Mouse (Mus musculus) limb, embryonic 14.5 days (tissue): ENCODE results near the gene Art4. TPM values are rescaled to one million over a fixed set of nuclear protein-coding genes. Genes with fewer than 3 reads are reported as not detected.

Source experiments
- ATAC-seq: fragments of 200-750 bp; cut with Nextera tagmentation; 2 replicates; pipeline ENCODE4 v1.8.0; 2017; ENCODE audit warnings: low read depth, moderate number of reproducible peaks, moderate TSS enrichment; ENCODE audit not compliant: low FRiP score
- DNase-seq: peaks from one replicate; pipeline ENCODE4 v3.0.0-alpha.2; 2015; ENCODE audit warnings: low spot score
- H3K27ac ChIP-seq: fragments of 300-500 bp; sonication (generic); replicated peaks from 2 replicates; pipeline ENCODE4 v1.5.1; 2014; ENCODE audit warnings: low read depth, mild to moderate bottlenecking, low read length, moderate library complexity, mixed read lengths
- H3K27me3 ChIP-seq: fragments of 300-500 bp; sonication (generic); 2 replicates; pipeline ENCODE4 v1.6.1; 2014; ENCODE audit warnings: low read length, mixed read lengths; ENCODE audit not compliant: control insufficient read depth, insufficient read depth
- H3K36me3 ChIP-seq: fragments of 300-500 bp; sonication (generic); 2 replicates; pipeline ENCODE4 v1.6.1; 2014; ENCODE audit warnings: mild to moderate bottlenecking, low read length, moderate library complexity, mixed read lengths; ENCODE audit not compliant: control insufficient read depth, insufficient read depth
- H3K4me1 ChIP-seq: fragments of 300-500 bp; sonication (generic); 2 replicates; pipeline ENCODE4 v1.6.1; 2014; ENCODE audit warnings: antibody characterized with exemption, low read length, mixed read lengths; ENCODE audit not compliant: control insufficient read depth, insufficient read depth
- H3K4me2 ChIP-seq: fragments of 300-500 bp; sonication (generic); replicated peaks from 2 replicates; pipeline ENCODE4 v1.6.1; 2014; ENCODE audit warnings: low read depth, mild to moderate bottlenecking, low read length, moderate library complexity; ENCODE audit not compliant: severe bottlenecking
- H3K4me3 ChIP-seq: fragments of 300-500 bp; sonication (generic); replicated peaks from 2 replicates; pipeline ENCODE4 v1.5.1; 2014; ENCODE audit warnings: low read length
- H3K9ac ChIP-seq: fragments of 300-500 bp; sonication (generic); 2 replicates; pipeline ENCODE4 v1.6.1; 2014; ENCODE audit warnings: mild to moderate bottlenecking, low read depth, low read length, moderate library complexity; ENCODE audit not compliant: severe bottlenecking
- H3K9me3 ChIP-seq: fragments of 300-500 bp; sonication (generic); 2 replicates; pipeline ENCODE4 v1.6.1; 2016; ENCODE audit warnings: low read length; ENCODE audit not compliant: control insufficient read depth
- POLR2A ChIP-seq: fragments of 200-500 bp; IDR thresholded peaks from 2 replicates; pipeline ENCODE4 v1.8.0; 2012; ENCODE audit warnings: inconsistent platforms, mild to moderate bottlenecking, moderate library complexity, borderline replicate concordance; ENCODE audit not compliant: insufficient read depth, insufficient read length; ENCODE audit errors: extremely low read depth
- WGBS: fragments of 180-500 bp; shearing (Covaris S2); extraction: QIAGEN DNeasy Blood & Tissue Kit; methylation state at CpG from one replicate; pipeline ENCODE4 v1.1.7; 2014; 5-methylcytosine and 5-hydroxymethylcytosine counted together
- polyA plus RNA-seq, 2 experiments: library from polyadenylated mRNA; depleted of rRNA in 1 of 2; stranded (reverse) in 1 of 2; unstranded in 1 of 2; fragments of >200 nt; fragmentation: Nextera tagmentation in 1 of 2; extraction: Ambion mirVana in 1 of 2; gene quantifications; 2 replicates each; pipeline versions ENCODE4 v1.2.1 to v1.2.3; 2012 to 2014

The Art4 gene
- polyA plus RNA-seq, 2 experiments = 2.6 to 3.1 TPM

DNA sequence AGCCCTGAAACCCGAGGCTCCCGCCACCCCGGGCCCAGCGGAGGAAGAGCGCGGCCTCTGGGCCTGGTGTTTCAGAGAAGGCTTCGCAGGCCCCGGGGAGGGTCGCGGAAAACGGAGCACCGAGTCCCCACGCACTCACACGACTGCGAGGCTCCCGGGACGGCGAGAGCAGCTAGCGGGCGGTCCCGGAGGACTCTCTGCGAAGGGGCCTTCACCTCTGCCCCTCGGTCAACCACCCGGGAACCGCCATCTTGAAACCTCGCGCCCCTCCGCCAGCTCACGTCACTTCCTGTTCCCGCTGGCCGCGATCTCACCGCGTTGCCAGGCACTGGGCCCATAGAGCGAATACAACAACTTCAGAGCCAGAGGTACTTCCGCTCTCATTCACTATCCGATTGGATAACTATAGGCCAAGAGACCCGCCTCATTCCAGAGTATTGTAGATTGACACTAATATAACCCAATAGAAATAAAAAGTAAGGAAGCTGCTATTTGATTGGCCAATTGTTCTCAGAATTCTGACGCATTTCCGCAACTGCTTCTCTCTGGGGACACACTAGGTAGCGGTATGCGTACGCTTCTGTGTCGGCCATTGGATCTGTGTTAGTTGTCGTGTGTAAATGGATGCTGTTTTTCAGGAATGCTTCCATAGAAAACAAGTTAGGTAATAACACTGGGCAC lies 29.5 kb downstream of the Art4 start, which contains the start of gene Wbp11:
Gene Wbp11, minus strand, starts transcription at position 353 of the 681 bp plus-strand sequence.
- under 1% methylated on average over 40 of the region's 45 CpGs for WGBS
- ATAC-seq (peak; percentile 100), DNase-seq (peak; percentile 99)
- peak; percentile 91; the same call in 1 of the 2 replicates for TF ChIP-seq POLR2A
- H3K9ac ChIP-seq = peak within 1 kb of the TSS; percentile 99
- no peaks in the 10 kb centered on the region for H3K9me3 ChIP-seq
- no peaks in the 10 kb centered on the region for H3K27me3 ChIP-seq
- peak within 1 kb of the TSS; percentile 61 for H3K4me2 ChIP-seq
- H3K27ac ChIP-seq = peak within 1 kb of the TSS; percentile 82
- 0 out of 2 replicates have a peak, but pooled peaks cover 3% of the 10 kb centered on the region for H3K4me1 ChIP-seq
- H3K4me3 ChIP-seq = peak within 1 kb of the TSS; percentile 100
- H3K36me3 ChIP-seq = peaks cover 23% of the 10 kb centered on the region

DNA sequence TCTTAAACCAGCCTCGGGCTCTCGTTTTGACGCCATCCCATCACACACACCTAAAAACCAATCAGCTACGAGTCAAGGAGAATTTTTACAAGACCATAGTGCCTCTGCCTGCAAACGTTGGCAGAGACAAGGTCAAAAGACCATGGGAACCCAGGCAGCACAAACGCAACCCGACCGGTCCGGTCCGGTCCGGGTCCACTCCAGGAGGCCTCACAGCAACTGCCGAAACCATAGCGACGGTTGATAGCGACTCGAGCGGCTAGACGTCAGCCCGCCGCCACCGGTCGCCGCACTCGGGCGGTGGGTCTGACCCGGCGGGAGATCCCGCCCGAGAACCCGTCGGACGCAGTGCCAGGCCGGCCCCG lies 30.0 kb downstream of the Art4 start, which contains the start of gene BC049715:
Gene BC049715, plus strand, starts transcription at position 111 of the 365 bp plus-strand sequence.
- H3K4me3 ChIP-seq = peak within 1 kb of the TSS; percentile 100
- under 1% methylated on average over 33 of the region's 34 CpGs for WGBS

DNA sequence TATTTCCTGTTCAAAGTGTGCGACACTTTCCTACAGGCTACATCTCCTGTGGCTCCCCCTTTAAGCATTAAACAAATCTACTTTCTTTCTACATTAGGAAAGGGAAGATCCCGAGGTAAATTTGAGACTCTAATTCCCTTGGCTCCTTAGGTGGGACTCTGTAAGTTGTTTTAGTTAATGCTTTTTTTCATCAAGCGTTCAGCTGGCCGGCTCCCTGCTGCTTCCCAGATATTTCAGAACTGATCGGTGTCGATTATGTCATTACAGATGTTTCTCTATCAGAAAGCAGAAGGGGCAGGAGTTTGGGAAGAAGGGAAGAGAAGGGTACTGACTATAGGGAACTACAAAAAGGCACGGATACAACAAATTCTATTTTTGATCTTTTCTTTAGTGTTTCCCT lies 30.4 kb downstream of the Art4 start:
- DNase-seq (no peak), ATAC-seq (no peak)
- Histone ChIP-seq H3K27ac (no peak overlapping the region), H3K9me3 (no peaks in the 10 kb centered on the region), H3K4me2 (peak overlapping the region; percentile 61), H3K4me1 (0 out of 2 replicates have a peak, but pooled peaks cover 3% of the 10 kb centered on the region), H3K27me3 (no peaks in the 10 kb centered on the region), H3K9ac (peak overlapping the region; percentile 99), H3K4me3 (peak overlapping the region; percentile 100), H3K36me3 (peaks cover 31% of the 10 kb centered on the region)
- no peak for TF ChIP-seq POLR2A
- 12% methylated on average over 7 of the region's 7 CpGs for WGBS

More for the DNA sequence above, 30.0 kb downstream of the Art4 start, which contains the start of gene BC049715:
- Histone ChIP-seq H3K9me3 (no peaks in the 10 kb centered on the region), H3K4me1 (0 out of 2 replicates have a peak, but pooled peaks cover 3% of the 10 kb centered on the region), H3K27me3 (no peaks in the 10 kb centered on the region), H3K36me3 (peaks cover 28% of the 10 kb centered on the region), H3K9ac (peak within 1 kb of the TSS; percentile 99), H3K27ac (peak within 1 kb of the TSS; percentile 82), H3K4me2 (peak within 1 kb of the TSS; percentile 61)
- ATAC-seq (no peak), DNase-seq (no peak)
- TF ChIP-seq POLR2A = no peak

DNA sequence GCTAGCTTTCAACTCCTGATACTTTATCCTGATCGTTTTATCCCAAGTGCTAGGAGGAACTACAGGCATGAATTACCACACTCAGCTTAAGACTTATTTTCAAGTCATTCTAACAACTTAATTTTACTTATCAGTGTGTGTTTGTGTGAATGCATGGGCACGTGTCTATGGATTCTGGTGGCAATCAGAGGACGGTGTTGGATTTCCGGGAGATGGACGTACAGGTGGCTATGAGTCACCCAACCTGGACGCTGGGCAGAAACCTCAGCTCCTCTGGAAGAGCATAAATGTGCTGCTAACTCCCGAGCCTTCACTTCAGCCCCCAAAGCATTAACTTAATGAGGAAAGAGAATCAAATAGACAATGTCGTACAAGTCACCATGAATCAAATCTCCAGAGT lies 32.5 kb downstream of the Art4 start:
- H3K27ac ChIP-seq = no peak overlapping the region
- DNase-seq (no peak), ATAC-seq (no peak)
- no peak overlapping the region for H3K9ac ChIP-seq
- no peak overlapping the region for H3K4me2 ChIP-seq
- 0 out of 2 replicates have a peak, but pooled peaks cover 3% of the 10 kb centered on the region for H3K4me1 ChIP-seq
- H3K36me3 ChIP-seq = peaks cover 52% of the 10 kb centered on the region
- H3K4me3 ChIP-seq = no peak overlapping the region
- H3K27me3 ChIP-seq = no peaks in the 10 kb centered on the region
- no peaks in the 10 kb centered on the region for H3K9me3 ChIP-seq
- 92% methylated on average over 8 of the region's 8 CpGs for WGBS
- no peak for TF ChIP-seq POLR2A

DNA sequence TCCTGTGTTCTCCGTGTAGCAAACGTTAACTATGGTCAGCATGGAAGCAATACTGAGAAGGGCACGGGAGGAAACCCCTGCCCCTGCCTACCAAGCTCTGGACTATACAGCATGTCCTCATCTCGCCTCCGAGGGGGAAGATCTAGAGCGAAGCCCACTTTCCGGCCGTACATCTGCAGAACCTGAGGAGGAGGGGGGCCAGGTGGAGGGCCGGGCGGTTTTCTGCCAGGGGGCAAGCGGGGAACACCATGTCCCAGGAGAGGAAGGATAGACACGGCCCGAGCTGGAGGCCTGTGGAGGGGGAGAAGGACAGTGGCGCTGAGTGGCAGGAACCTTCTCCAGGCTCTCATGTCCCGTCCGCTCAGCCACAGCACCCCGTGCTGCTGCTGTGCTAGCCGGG lies 36.4 kb downstream of the Art4 start:
- no peak overlapping the region for H3K4me3 ChIP-seq
- peaks cover 90% of the 10 kb centered on the region for H3K36me3 ChIP-seq
- WGBS = 94% methylated on average over 18 of the region's 18 CpGs
- H3K4me2 ChIP-seq = no peak overlapping the region
- DNase-seq (no peak), ATAC-seq (no peak)
- H3K27ac ChIP-seq = no peak overlapping the region
- TF ChIP-seq POLR2A = no peak
- no peaks in the 10 kb centered on the region for H3K4me1 ChIP-seq
- H3K9me3 ChIP-seq = no peaks in the 10 kb centered on the region
- H3K27me3 ChIP-seq = no peaks in the 10 kb centered on the region
- no peak overlapping the region for H3K9ac ChIP-seq
